Mouse (Mus musculus): ENCODE results near the gene Hes1. TPM values are rescaled to one million over a fixed set of nuclear protein-coding genes. Genes with fewer than 3 reads are reported as not detected.
A peak's percentile ranks its signal among the peaks of the same experiment; 100 is the strongest.

Hes1 gene
- total and polyA plus RNA-seq, 3 experiments: 16.2 to 44.6 (median 21.4) TPM

- no peaks in the 10 kb centered on the region for H3K79me2 ChIP-seq (replicated peaks; ENCODE audit: control insufficient read depth, insufficient read depth, low read length)
- DNase-seq: no peak
- intact Hi-C loops (cut with DNase I): no loop called here
- 95% methylated on average over 4 of the region's 4 CpGs for WGBS
- no peaks in the 10 kb centered on the region for H3K27me3 ChIP-seq (ENCODE audit: control insufficient read depth, insufficient read depth, low read length)
- no peak overlapping the region for H3K27ac ChIP-seq
- TF ChIP-seq EP300 (IDR thresholded peaks at IDR 0.05; ENCODE audit: insufficient read depth, low read depth, low read length) (no peak), CTCF (IDR thresholded peaks at IDR 0.05) (no peak), POLR2A (IDR thresholded peaks at IDR 0.05; ENCODE audit: insufficient read depth, low read depth, low read length) (no peak)
- no peak overlapping the region for H3K4me3 ChIP-seq
- H3K9ac ChIP-seq (ENCODE audit: low read depth, low read length): no peak overlapping the region
- no peaks in the 10 kb centered on the region for H3K36me3 ChIP-seq (ENCODE audit: control insufficient read depth, insufficient read depth, low read length)
- peaks cover 7% of the 10 kb centered on the region for H3K4me1 ChIP-seq (ENCODE audit: control insufficient read depth, insufficient read depth, low read length)
Measured at GRCm38 (mm10) chr16:30054541-30054940, 9.6 kb upstream of the Hes1 start.

GRCm38 (mm10) chr16:30055361-30055889, 8.8 kb upstream of the Hes1 start:
- Histone ChIP-seq H3K27ac (no peak overlapping the region), H3K4me3 (no peak overlapping the region), H3K79me2 (replicated peaks; ENCODE audit: control insufficient read depth, insufficient read depth, low read length) (no peaks in the 10 kb centered on the region), H3K4me1 (ENCODE audit: control insufficient read depth, insufficient read depth, low read length) (peaks cover 9% of the 10 kb centered on the region), H3K27me3 (ENCODE audit: control insufficient read depth, insufficient read depth, low read length) (no peaks in the 10 kb centered on the region), H3K36me3 (ENCODE audit: control insufficient read depth, insufficient read depth, low read length) (no peaks in the 10 kb centered on the region), H3K9ac (ENCODE audit: low read depth, low read length) (no peak overlapping the region)
- no peak for TF ChIP-seq CTCF (IDR thresholded peaks at IDR 0.05)
- no peak for TF ChIP-seq EP300 (IDR thresholded peaks at IDR 0.05; ENCODE audit: insufficient read depth, low read depth, low read length)
- TF ChIP-seq POLR2A (IDR thresholded peaks at IDR 0.05; ENCODE audit: insufficient read depth, low read depth, low read length): no peak
- WGBS: 86% methylated on average over 10 of the region's 10 CpGs
- DNase-seq: no peak
- intact Hi-C loops (cut with DNase I): loop anchor here (5.0 kb wide), 1 partner anchor 173 kb away; no protein-coding TSS in a partner anchor

GRCm38 (mm10) chr16:30055927-30056326, 8.3 kb upstream of the Hes1 start:
- no peaks in the 10 kb centered on the region for H3K27me3 ChIP-seq (ENCODE audit: control insufficient read depth, insufficient read depth, low read length)
- intact Hi-C loops (cut with DNase I): loop anchor here (5.0 kb wide), 1 partner anchor 174 kb away; no protein-coding TSS in a partner anchor
- no peaks in the 10 kb centered on the region for H3K79me2 ChIP-seq (replicated peaks; ENCODE audit: control insufficient read depth, insufficient read depth, low read length)
- TF ChIP-seq POLR2A (IDR thresholded peaks at IDR 0.05; ENCODE audit: insufficient read depth, low read depth, low read length) (no peak), EP300 (IDR thresholded peaks at IDR 0.05; ENCODE audit: insufficient read depth, low read depth, low read length) (no peak), CTCF (IDR thresholded peaks at IDR 0.05) (no peak)
- no peak overlapping the region for H3K27ac ChIP-seq
- H3K4me3 ChIP-seq: no peak overlapping the region
- H3K36me3 ChIP-seq (ENCODE audit: control insufficient read depth, insufficient read depth, low read length): no peaks in the 10 kb centered on the region
- WGBS: 91% methylated on average over 7 of the region's 7 CpGs
- no peak for DNase-seq
- no peak overlapping the region for H3K9ac ChIP-seq (ENCODE audit: low read depth, low read length)
- H3K4me1 ChIP-seq (ENCODE audit: control insufficient read depth, insufficient read depth, low read length): peaks cover 9% of the 10 kb centered on the region

GRCm38 (mm10) chr16:30056906-30057305, 7.3 kb upstream of the Hes1 start:
- Histone ChIP-seq H3K27me3 (ENCODE audit: control insufficient read depth, insufficient read depth, low read length) (no peaks in the 10 kb centered on the region), H3K36me3 (ENCODE audit: control insufficient read depth, insufficient read depth, low read length) (no peaks in the 10 kb centered on the region), H3K27ac (peak overlapping the region; percentile 51; the same call in 1 of the 2 replicates), H3K4me1 (ENCODE audit: control insufficient read depth, insufficient read depth, low read length) (peaks cover 9% of the 10 kb centered on the region), H3K79me2 (replicated peaks; ENCODE audit: control insufficient read depth, insufficient read depth, low read length) (no peaks in the 10 kb centered on the region), H3K4me3 (no peak overlapping the region), H3K9ac (ENCODE audit: low read depth, low read length) (no peak overlapping the region)
- peak; percentile 43 to 82 for DNase-seq
- WGBS: 50% methylated on average over 2 of the region's 2 CpGs
- TF ChIP-seq POLR2A (IDR thresholded peaks at IDR 0.05; ENCODE audit: insufficient read depth, low read depth, low read length) (no peak), EP300 (IDR thresholded peaks at IDR 0.05; ENCODE audit: insufficient read depth, low read depth, low read length) (peak; percentile 87), CTCF (IDR thresholded peaks at IDR 0.05) (no peak)
- intact Hi-C loops (cut with DNase I): loop anchor here (5.0 kb wide), 1 partner anchor 175 kb away; no protein-coding TSS in a partner anchor

- Histone ChIP-seq H3K9ac (ENCODE audit: low read depth, low read length) (no peak overlapping the region; the same call in 1 of the 2 replicates), H3K4me1 (ENCODE audit: control insufficient read depth, insufficient read depth, low read length) (peaks cover 9% of the 10 kb centered on the region), H3K27me3 (ENCODE audit: control insufficient read depth, insufficient read depth, low read length) (no peaks in the 10 kb centered on the region), H3K36me3 (ENCODE audit: control insufficient read depth, insufficient read depth, low read length) (no peaks in the 10 kb centered on the region), H3K79me2 (replicated peaks; ENCODE audit: control insufficient read depth, insufficient read depth, low read length) (no peaks in the 10 kb centered on the region), H3K4me3 (no peak overlapping the region), H3K27ac (peak overlapping the region; percentile 70)
- peak; percentile 66 to 81 for DNase-seq
- TF ChIP-seq POLR2A (IDR thresholded peaks at IDR 0.05; ENCODE audit: insufficient read depth, low read depth, low read length): no peak
- TF ChIP-seq EP300 (IDR thresholded peaks at IDR 0.05; ENCODE audit: insufficient read depth, low read depth, low read length): 0 out of 2 replicates have a peak, but pooled peaks have one; percentile 37
- WGBS: 8% methylated on average over 9 of the region's 9 CpGs
- intact Hi-C loops (cut with DNase I): loop anchor here (5.0 kb wide), 1 partner anchor 177 kb away; no protein-coding TSS in a partner anchor
Measured at GRCm38 (mm10) chr16:30058974-30059717, 5.0 kb upstream of the Hes1 start.

- H3K27ac ChIP-seq: peak overlapping the region; percentile 26; the same call in 1 of the 2 replicates
- H3K79me2 ChIP-seq (replicated peaks; ENCODE audit: control insufficient read depth, insufficient read depth, low read length): no peaks in the 10 kb centered on the region
- no peaks in the 10 kb centered on the region for H3K36me3 ChIP-seq (ENCODE audit: control insufficient read depth, insufficient read depth, low read length)
- H3K4me3 ChIP-seq: no peak overlapping the region
- intact Hi-C loops (cut with DNase I): loop anchor here (10.0 kb wide), 1 partner anchor 426 kb away; no protein-coding TSS in a partner anchor
- no peaks in the 10 kb centered on the region for H3K27me3 ChIP-seq (ENCODE audit: control insufficient read depth, insufficient read depth, low read length)
- H3K9ac ChIP-seq (ENCODE audit: low read depth, low read length): peak overlapping the region; percentile 18; the same call in 1 of the 2 replicates
- DNase-seq: peak; percentile 46 to 61
- TF ChIP-seq POLR2A (IDR thresholded peaks at IDR 0.05; ENCODE audit: insufficient read depth, low read depth, low read length) (no peak), EP300 (IDR thresholded peaks at IDR 0.05; ENCODE audit: insufficient read depth, low read depth, low read length) (no peak), CTCF (IDR thresholded peaks at IDR 0.05) (no peak)
- WGBS: 28% methylated on average over 8 of the region's 8 CpGs
- peaks cover 9% of the 10 kb centered on the region for H3K4me1 ChIP-seq (ENCODE audit: control insufficient read depth, insufficient read depth, low read length)
Measured at GRCm38 (mm10) chr16:30060412-30060811, 3.8 kb upstream of the Hes1 start.
